In the genomic region with DNA sequence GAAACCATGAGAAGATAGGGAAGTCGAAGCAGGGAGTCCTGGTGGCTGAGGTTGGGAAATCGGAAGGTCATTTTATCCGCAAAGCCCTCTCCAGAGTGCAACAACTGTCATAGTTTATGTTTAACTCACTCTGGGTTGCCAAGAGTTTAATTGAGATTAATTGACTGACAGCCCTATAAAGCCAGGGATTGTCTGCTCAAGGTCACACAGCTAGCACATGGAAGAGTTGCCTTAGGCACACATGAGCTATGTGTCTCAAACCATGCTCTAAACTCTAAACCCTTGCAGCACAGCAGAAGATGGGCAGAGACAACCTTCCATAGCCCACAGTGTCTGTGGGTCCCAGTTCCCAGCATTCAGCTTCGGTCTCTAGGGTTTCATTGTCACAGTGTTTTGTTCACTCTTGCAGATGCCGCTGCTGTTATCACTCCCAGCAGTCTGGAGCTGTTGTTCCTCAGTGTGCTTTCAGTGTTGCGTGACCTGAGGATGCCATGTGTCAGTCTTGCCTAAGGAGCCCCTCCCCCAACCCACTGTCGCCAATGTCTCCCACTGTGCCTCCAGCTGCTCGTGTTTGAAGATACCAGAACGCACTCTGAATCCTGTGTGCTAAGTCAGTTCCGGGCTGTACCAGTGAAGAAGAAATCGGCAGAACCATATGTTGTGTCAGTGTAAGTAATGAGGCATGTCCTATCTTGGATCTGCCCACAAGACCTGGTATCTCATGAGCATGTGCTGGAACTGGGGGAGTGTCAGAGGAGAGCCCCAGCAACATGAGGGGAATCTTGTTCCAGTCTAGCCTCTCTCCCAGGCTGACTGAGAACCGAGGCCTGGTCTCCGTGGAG, we compare ENCODE assay signal across 8 mouse cellular contexts.
DNase-seq lines count a peak whose midpoint lies in the region; ATAC-seq and TF ChIP-seq lines count a peak whose summit lies in the region.
"Had no signal": no experiment of that assay in that cellular context is flagged by ENCODE, and none has a peak within 500 bp of the region (broad histone marks: within the 10 kb centered on the region; RNA-seq: fewer than 3 reads in every experiment).

No protein-coding gene starts in this region.

- peak; percentile 85 for ATAC-seq in hindbrain, embryonic 15.5 days (ENCODE audit: low FRiP score, low read depth)
- ATAC-seq in midbrain, postnatal 0 days (ENCODE audit: low FRiP score): no peak
- no peak for ATAC-seq in megakaryocyte progenitor cell, adult 5-6 weeks (replicated peaks; ENCODE audit: poor library complexity)

- H3K27me3 ChIP-seq in liver, adult 2 months (ENCODE audit: control insufficient read depth, insufficient read depth, low read length): no peaks in the 10 kb centered on the region
- no peaks in the 10 kb centered on the region for H3K27me3 ChIP-seq in hindbrain, embryonic 15.5 days
- H3K27me3 ChIP-seq in midbrain, postnatal 0 days (ENCODE audit: insufficient read depth, low read length): no peaks in the 10 kb centered on the region

- H3K79me2 ChIP-seq in liver, adult 2 months (ENCODE audit: control insufficient read depth, insufficient read depth, low read length): no peaks in the 10 kb centered on the region

- no peaks in the 10 kb centered on the region for H3K36me3 ChIP-seq in liver, adult 2 months (ENCODE audit: control insufficient read depth, insufficient read depth, low read length)
- H3K36me3 ChIP-seq in hindbrain, embryonic 15.5 days: no peaks in the 10 kb centered on the region
- no peaks in the 10 kb centered on the region for H3K36me3 ChIP-seq in midbrain, postnatal 0 days (ENCODE audit: insufficient read depth, low read length)

- no peak for TF ChIP-seq POLR2A in liver, adult 2 months (IDR thresholded peaks at IDR 0.05; ENCODE audit: extremely low read depth, insufficient read depth, low read length)

- no peak overlapping the region for H3K4me2 ChIP-seq in hindbrain, embryonic 15.5 days
- H3K4me2 ChIP-seq in midbrain, postnatal 0 days (ENCODE audit: low read depth, low read length, poor library complexity, severe bottlenecking): no peak overlapping the region

- WGBS in liver, adult 2 months: 59% methylated on average over 13 of the region's 13 CpGs
- WGBS in hindbrain, embryonic 15.5 days: 33% methylated on average over 13 of the region's 13 CpGs
- 48% methylated on average over 13 of the region's 13 CpGs for WGBS in midbrain, postnatal 0 days

- no peak overlapping the region for H3K27ac ChIP-seq in liver, adult 2 months (replicated peaks; ENCODE audit: insufficient read depth, low read depth, low read length)
- H3K27ac ChIP-seq in hindbrain, embryonic 15.5 days (replicated peaks): no peak overlapping the region
- no peak overlapping the region for H3K27ac ChIP-seq in midbrain, postnatal 0 days (ENCODE audit: low read depth, low read length)

- no peak for TF ChIP-seq CTCF in liver, adult 2 months (IDR thresholded peaks at IDR 0.05; ENCODE audit: low read depth, low read length)
- no peak for TF ChIP-seq CTCF in midbrain, postnatal 0 days (IDR thresholded peaks at IDR 0.05)

- H3K4me1 ChIP-seq in liver, adult 2 months (ENCODE audit: control insufficient read depth, insufficient read depth, low read length): peaks cover 5% of the 10 kb centered on the region
- H3K4me1 ChIP-seq in hindbrain, embryonic 15.5 days (replicated peaks): peaks cover 9% of the 10 kb centered on the region; the same call in 1 of the 2 replicates
- H3K4me1 ChIP-seq in midbrain, postnatal 0 days (ENCODE audit: insufficient read depth, low read length): peaks cover 5% of the 10 kb centered on the region; the same call in 1 of the 2 replicates

- H3K9me3 ChIP-seq in hindbrain, embryonic 15.5 days: no peaks in the 10 kb centered on the region
- no peaks in the 10 kb centered on the region for H3K9me3 ChIP-seq in midbrain, postnatal 0 days (ENCODE audit: low read length)

- H3K4me3 ChIP-seq in liver, adult 2 months (ENCODE audit: insufficient read depth, low read depth, low read length): no peak overlapping the region
- H3K4me3 ChIP-seq in hindbrain, embryonic 15.5 days: no peak overlapping the region
- H3K4me3 ChIP-seq in midbrain, postnatal 0 days (ENCODE audit: low read depth, low read length): no peak overlapping the region

- no peak overlapping the region for H3K9ac ChIP-seq in liver, adult 2 months (ENCODE audit: low read depth, low read length)
- H3K9ac ChIP-seq in hindbrain, embryonic 15.5 days: no peak overlapping the region
- H3K9ac ChIP-seq in midbrain, postnatal 0 days (replicated peaks; ENCODE audit: low read length, poor library complexity, severe bottlenecking): no peak overlapping the region

- peak; percentile 84 for DNase-seq in liver, adult 2 months (ENCODE audit: extremely low read depth, low read depth, low spot score)
- no peak for DNase-seq in liver
- peak; percentile 27 for DNase-seq in embryo, embryonic 10.5 days (ENCODE audit: low spot score)
- DNase-seq in midbrain, postnatal 0 days (ENCODE audit: low spot score): peak; percentile 61
- no peak for DNase-seq in gastrocnemius, postnatal 4 days (ENCODE audit: low spot score in 2 of 2)
- DNase-seq: gastrocnemius, postnatal 10 days had no signal

Comparison
In these comparisons a context has a peak if more than half of its experiments do, and no peak if none do; other contexts are left out.
1. DNase-seq: peak in liver, adult 2 months (single experiment), embryo, embryonic 10.5 days (single experiment) and midbrain, postnatal 0 days (single experiment); none in liver (single experiment) and gastrocnemius, postnatal 4 days (0 of 2).